Mouse (Mus musculus): ENCODE measurements around the gene 2810004N23Rik.

DNA sequence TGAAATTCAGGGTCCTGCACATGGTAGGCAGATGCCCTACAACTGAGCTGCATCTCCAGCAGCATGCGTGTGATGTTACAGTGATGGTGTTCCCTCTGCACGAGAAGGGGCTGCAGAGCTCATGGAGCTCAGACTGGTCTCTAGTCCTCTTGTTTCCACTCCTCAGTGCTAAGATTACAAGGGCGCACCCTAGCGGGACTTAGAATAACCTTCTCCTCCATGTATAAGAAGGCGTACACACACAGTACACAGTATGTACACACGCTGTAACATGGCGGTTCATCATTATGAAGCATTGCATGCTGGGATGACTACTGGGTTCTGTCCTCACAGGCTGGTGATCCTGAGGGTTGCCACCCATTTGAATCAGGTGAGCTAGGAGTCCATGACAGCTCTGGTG, 9.2 kb upstream of the 2810004N23Rik start:
- TF ChIP-seq CTCF (IDR thresholded peaks at IDR 0.05) (no peak), POLR2A (IDR thresholded peaks at IDR 0.05; ENCODE audit: insufficient read depth, low read depth, low read length) (no peak), EP300 (IDR thresholded peaks at IDR 0.05; ENCODE audit: insufficient read depth, low read depth, low read length) (no peak)

All from heart, adult 2 months (tissue).